Mouse (Mus musculus) gastrocnemius, adult 2 months (tissue): ENCODE measurements at regions not wholly inside any gene's neighbourhood (a gene's known extent, or its start where the extent isn't known, plus 50 kb on each side); places are given as distances from the start of the nearest gene placed in this dataset.
"Not testable (repeated sequence)": the region's sequence is repeated elsewhere in the genome, so short reads cannot be mapped to it uniquely, and the experiment has no call there.

ENCODE experiments used
- DNase-seq: peaks from one replicate; pipeline ENCODE4 v3.0.0; 2022
- H3K27ac ChIP-seq: fragments of 200-600 bp; 2 replicates; pipeline ENCODE4 v1.8.1; 2022; ENCODE audit warnings: mild to moderate bottlenecking
- H3K4me3 ChIP-seq: fragments of 200-600 bp; 2 replicates; pipeline ENCODE4 v1.8.1; 2022; ENCODE audit warnings: mild to moderate bottlenecking, moderate library complexity
- CTCF ChIP-seq: fragments of 200-600 bp; IDR thresholded peaks from 2 replicates; pipeline ENCODE4 v1.8.1; 2022; ENCODE audit warnings: antibody characterized with exemption, mild to moderate bottlenecking, moderate library complexity
- intact Hi-C: fragments of 180-260 bp; cut with DNase I; formaldehyde crosslinking; loops from one replicate; pipeline ENCODE4 v1.15.1; 2025

DNA sequence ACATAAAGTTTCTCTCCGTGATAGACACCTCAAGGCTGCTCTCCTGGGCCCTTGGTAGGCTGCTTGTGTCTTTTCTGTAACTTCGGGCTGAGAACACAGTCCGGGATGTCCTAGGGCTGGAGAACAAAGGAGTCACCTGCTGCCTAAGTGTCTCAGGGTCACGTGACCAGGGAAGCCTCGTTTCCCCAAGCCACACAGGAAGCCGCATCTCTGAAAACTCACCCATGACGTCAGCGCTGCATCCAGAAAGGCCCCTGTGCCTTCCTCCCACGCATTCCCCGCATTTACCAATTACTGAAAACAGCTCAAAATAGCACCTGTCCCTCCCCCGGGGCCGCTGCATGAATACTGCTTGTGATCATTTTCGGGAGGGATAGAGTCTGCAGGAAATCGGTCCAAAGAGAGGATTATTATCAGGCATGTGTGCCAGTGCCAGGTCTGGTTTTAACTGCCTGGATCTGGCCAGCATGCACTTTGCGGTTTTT, 198.7 kb upstream of the Nectin1 start:
- no peak for TF ChIP-seq CTCF
- H3K4me3 ChIP-seq: peak overlapping the region; percentile 34
- intact Hi-C loops: no loop called here
- DNase-seq: peak; percentile 30
- H3K27ac ChIP-seq: peak overlapping the region; percentile 48; the same call in 1 of the 2 replicates

DNA sequence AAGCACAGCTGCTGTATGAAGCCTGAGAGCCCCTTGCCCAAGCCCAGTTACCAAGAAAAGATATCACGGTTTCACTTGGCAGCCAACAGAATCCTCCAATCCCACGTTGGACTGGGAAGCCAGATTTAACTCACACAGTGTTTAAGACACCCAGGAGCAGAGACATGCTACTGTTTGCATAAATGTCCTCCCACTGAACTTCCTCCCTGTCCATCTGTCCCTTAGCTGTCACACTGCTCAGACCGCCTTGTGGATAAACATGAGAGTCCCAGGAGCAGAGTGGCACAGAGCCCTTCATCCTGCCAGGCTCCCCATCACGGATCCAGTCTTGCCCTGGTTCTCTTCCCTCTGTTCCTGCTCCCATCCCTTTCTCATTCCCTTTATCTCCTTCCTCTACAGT, 194.9 kb upstream of the Nectin1 start:
- peak; percentile 46 for DNase-seq
- intact Hi-C loops: loop anchor here (2.0 kb wide), 1 partner anchor 62 kb away; no protein-coding TSS in a partner anchor
- H3K4me3 ChIP-seq: no peak overlapping the region
- peak overlapping the region; percentile 70 for H3K27ac ChIP-seq
- no peak for TF ChIP-seq CTCF

DNA sequence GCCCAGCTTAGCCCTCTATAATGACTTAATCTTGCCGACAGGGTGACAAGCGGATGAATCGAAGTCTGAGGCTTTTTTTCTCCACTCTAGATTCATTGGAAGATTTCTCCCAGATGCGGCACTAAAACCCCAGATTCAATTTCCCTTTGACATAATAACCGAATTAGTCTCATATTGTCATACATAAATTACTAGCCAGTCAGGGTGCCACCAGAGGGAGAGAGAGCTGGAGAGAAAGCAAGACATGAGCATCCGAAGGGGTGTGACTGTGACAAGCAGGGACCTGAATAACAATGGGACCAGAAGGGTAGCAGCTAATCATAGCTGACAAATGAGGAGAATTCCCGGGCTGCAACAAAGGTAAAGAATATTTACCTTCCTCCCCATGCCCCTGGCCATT, 194.5 kb upstream of the Nectin1 start:
- no peak for DNase-seq
- TF ChIP-seq CTCF: no peak
- Histone ChIP-seq H3K27ac (peak overlapping the region; percentile 70), H3K4me3 (no peak overlapping the region)
- intact Hi-C loops: loop anchor here (2.0 kb wide), 1 partner anchor 62 kb away; no protein-coding TSS in a partner anchor

DNA sequence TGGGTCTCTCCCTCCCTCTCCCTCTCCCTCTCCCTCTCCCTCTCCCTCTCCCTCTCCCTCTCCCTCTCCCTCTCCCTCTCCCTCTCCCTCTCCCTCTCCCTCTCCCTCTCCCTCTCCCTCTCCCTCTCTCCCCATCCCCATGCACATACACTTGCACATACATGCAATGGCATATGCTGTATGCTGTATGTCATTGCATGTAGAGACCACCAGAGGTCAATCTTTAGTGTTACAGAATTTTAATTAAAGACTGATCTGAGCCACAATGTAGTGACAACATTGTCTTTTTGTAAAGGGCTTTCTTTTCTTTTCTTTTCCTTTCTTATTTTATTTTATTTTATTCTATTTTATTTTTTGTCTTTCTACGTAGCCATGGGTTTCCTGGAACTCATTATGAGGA, 191.0 kb upstream of the Nectin1 start:
- H3K27ac ChIP-seq, H3K4me3 ChIP-seq, intact Hi-C loops, DNase-seq: not testable (repeated sequence)
- peak; percentile 24; the same call in 1 of the 2 replicates for TF ChIP-seq CTCF

DNA sequence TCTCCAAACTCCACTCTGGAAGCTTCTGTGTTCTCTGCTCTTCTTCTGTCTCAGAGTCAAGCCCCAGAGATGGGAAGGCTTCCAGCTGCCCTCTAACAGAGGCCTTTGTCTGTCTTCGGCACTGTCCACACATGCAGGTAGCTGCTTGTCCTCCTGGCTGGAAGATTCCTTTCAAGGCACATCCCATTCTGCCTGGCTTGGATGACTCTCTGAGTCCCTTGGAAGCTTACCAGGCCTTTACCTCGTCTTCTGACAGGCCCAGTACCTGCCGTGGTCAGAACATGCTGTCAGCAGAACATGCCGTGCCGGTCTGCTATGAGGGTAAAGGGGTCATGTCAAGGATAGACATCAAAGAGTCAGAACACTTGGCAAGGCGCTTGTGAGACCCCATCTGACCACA, 181.8 kb upstream of the Nectin1 start:
- Histone ChIP-seq H3K4me3 (no peak overlapping the region), H3K27ac (no peak overlapping the region)
- no peak for TF ChIP-seq CTCF
- no peak for DNase-seq
- intact Hi-C loops: no loop called here

DNA sequence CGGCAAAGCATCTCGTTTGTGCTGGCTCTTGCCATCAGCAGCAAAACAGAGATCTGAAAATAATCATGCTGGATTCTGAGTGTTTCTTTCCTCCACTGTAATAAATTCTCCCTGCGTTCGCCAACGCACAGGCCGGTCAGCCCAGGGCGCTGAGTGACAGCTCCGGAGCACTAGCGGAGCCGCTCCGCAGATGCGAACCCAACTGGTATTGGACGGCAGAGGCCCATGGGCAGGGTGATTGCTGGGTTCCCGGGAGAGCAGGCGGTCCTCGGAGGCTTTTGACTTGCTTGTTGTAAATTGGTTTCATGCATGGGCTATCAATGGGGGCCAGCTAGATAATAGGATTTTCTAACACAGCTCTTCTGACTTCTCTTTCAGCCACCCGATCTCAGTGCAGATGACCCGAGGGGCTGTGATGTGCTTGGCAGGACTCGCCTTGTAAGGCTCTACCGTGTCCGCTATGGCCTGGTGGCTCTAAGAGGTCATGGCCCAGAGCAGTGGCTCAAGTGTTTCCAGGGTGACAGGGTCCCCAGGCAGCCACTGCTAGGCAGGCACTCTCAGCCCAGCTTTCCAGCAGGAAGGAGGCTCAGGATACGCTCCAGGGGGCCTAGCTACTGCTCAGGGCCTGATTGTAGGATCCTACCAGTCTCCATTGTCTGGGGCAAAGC, 179.4 kb upstream of the Nectin1 start:
- no peak overlapping the region for H3K27ac ChIP-seq
- no peak for DNase-seq
- intact Hi-C loops: no loop called here
- no peak for TF ChIP-seq CTCF
- H3K4me3 ChIP-seq: no peak overlapping the region

DNA sequence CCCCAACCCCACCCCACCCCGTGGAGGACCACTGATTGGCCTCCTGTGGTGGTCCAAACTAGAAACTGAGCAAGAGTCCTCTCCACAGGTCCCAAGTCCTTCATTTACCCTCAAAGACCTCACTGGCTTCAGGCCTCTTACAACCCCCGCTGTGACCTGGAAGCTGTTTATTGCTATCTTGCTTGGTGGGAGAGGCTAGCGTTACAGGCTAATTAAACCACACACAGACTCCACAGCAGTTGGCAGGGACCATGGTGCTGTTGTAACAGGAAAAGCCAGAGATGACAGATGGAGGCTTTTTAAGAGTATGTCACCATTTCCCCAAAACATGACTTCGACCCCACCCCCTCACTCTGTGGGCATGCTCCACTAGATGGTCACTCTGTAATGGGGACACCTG, 174.9 kb upstream of the Nectin1 start:
- H3K4me3 ChIP-seq: no peak overlapping the region
- no peak for DNase-seq
- intact Hi-C loops: no loop called here
- no peak for TF ChIP-seq CTCF
- H3K27ac ChIP-seq: no peak overlapping the region

DNA sequence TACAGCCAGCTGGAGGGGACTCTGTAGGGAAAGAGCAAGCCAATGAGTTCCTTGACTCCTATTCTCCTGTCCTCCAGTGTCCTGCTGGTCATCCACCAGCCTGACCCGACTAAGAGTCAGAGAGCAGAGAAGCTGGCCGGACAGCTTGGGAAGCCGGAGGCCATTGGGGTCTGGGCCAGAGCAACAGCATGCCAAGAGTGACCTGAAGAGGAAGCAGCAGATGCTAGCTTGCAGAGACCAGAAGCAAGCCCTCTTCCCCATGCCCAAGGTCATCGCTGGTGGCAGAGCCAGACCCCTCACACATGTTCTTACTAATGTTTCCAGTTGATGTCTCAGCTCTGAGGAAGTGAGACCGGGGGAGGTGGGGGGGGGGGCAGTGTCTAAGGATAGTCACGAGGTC, 172.7 kb upstream of the Nectin1 start:
- no peak for TF ChIP-seq CTCF
- DNase-seq: peak; percentile 35
- intact Hi-C loops: no loop called here
- Histone ChIP-seq H3K27ac (no peak overlapping the region), H3K4me3 (no peak overlapping the region)

DNA sequence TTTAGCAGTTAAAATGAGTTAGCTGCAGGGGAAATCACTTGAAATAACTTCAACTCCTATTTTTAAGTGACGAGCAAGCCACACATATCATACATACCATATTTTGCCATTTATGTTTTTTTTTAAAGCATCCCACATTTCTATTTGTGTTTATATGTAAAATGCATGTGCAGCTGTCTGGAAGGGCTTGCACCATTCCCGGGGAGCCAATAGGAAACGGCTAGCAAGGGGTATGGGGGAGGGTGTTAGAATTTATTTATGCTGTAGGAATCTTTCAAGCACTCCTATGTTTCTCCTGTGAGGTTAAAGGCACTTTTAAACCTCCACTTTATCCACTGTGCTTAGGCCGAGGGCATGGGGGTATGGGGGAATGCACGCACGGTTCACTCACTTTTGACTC, 168.1 kb upstream of the Nectin1 start:
- no peak for DNase-seq
- intact Hi-C loops: no loop called here
- Histone ChIP-seq H3K27ac (no peak overlapping the region), H3K4me3 (no peak overlapping the region)
- TF ChIP-seq CTCF: no peak

DNA sequence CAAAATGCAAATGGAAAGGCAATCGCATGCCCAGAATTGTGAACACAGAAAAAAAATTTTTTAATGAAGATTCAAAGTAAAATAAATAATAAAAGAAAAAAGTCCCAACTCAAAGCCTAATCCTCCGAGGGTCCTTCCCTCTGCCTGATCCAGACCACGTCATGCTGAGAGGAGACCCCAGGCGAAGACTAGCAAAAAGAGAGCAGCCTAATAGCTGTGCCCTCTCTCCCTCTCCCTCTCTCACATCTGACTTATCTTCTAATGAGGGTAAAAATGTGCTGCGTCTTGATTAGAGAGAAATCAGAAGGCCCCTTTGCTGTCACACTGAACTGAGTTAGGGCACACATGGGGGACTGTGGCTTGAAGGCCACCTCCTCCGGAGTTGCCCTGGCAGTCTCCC, 163.1 kb upstream of the Nectin1 start:
- intact Hi-C loops: no loop called here
- DNase-seq: no peak
- H3K4me3 ChIP-seq: no peak overlapping the region
- H3K27ac ChIP-seq: no peak overlapping the region
- TF ChIP-seq CTCF: no peak

DNA sequence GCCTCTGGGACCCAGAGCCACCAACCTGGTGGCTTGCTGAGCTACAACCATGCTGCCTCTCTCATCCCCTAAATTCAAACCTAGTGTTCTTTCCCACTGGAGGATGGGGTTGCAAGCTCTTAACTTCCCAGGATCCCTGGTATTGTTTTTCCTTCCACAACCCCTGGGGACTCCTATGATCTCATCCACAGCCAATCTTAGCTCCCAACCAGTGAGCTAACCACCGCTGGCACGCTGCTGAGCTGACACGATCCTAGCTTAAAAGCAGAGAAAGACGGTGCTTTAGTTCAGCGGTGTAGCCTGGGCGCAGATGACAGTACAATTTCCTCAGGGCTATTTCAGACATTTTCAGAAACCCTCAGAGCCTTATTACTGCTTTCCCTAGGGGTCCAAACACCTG, 158.2 kb upstream of the Nectin1 start:
- intact Hi-C loops: no loop called here
- H3K4me3 ChIP-seq: no peak overlapping the region
- TF ChIP-seq CTCF: no peak
- peak overlapping the region; percentile 13; the same call in 1 of the 2 replicates for H3K27ac ChIP-seq
- DNase-seq: peak; percentile 69

DNA sequence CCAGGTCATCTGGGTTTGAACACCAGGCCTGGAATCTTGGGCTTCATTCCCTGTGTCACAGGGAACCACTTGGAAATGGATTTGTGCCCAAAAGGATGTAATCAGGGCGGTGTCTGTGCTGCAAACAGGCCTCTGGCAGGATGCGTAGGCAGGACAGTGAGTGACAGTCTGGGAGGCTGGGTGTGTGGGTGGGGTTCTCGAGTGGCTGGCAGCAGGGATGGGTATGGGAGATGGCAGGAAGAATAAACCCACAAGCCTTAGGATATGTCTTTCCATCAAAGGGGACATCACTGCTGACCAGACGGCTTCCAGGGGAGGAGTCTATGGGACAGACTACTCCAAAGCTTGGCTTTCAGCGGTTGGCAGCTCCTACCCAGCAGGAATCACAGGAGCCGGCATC, 150.5 kb upstream of the Nectin1 start:
- no peak overlapping the region for H3K27ac ChIP-seq
- DNase-seq: no peak
- H3K4me3 ChIP-seq: no peak overlapping the region
- no peak for TF ChIP-seq CTCF
- intact Hi-C loops: no loop called here

DNA sequence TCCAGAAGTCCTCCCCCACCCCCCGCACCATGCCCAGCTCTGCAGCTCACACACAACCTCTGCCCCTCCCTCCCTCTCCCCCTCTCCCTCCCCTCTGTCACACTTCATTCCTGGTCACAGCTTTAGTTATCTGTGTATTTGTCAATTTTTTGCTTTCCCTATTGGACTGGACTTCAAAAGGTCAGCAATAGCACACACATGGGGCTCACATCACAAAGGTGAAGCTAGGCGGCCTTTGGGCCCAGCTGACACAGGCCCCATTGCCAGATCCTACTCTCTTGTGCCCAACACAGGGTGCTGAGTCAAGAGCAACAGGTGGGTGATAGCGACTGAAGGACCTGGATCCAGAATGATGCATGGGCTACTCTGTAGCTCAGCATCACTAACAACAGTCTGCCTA, 149.0 kb upstream of the Nectin1 start:
- no peak overlapping the region for H3K4me3 ChIP-seq
- intact Hi-C loops: no loop called here
- no peak for TF ChIP-seq CTCF
- no peak for DNase-seq
- no peak overlapping the region for H3K27ac ChIP-seq

DNA sequence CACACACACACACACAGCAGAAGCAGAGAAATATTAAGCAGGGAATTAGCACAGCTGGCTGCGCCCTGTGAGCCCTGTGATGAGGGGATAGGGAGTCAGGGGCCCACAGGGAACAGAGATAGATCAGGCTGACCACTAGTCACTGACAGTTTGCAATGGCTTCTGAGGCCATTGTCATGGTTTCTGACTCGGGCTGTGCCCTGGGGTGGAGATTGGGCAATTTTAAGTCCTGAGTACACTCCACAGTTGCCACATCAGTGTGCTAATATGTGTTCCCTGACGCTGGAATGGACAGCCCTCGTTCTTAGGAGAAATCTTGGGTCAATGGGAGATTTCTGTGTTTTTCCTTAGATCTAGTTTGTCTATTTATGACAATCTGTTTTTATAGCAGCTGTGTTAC, 148.3 kb upstream of the Nectin1 start:
- Histone ChIP-seq H3K4me3 (no peak overlapping the region), H3K27ac (no peak overlapping the region)
- no peak for TF ChIP-seq CTCF
- intact Hi-C loops: no loop called here
- no peak for DNase-seq
